Comparison of ENCODE assay signal across 9 mouse cellular contexts in the genomic region with DNA sequence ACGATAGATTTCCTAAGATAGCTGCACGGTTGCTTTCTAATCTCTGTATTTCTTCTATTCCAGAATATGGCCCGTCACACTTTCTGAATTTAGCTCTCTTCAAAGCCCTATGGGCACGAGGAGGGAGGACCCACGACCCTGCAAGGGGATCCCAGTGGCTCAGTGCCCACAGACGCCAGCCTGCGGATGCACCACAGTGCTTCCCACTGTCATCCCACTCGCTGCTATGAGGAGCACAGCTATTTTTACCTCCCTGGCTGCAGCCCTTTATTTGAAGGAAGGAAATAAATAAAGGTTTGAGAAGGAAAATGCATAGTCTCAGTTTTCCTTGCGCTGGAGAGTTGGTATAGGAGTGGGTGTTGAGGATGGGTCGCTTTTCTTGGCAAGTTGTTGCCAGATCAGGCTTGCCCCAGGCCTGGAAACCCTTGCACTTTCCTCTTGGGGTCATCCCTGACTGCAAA. TPM values are rescaled to one million over a fixed set of nuclear protein-coding genes. Genes with fewer than 3 reads are reported as not detected.
DNase-seq lines count a peak whose midpoint lies in the region; ATAC-seq and TF ChIP-seq lines count a peak whose summit lies in the region.
"Had no signal": no experiment of that assay in that cellular context is flagged by ENCODE, and none has a peak within 500 bp of the region (broad histone marks: within the 10 kb centered on the region; RNA-seq: fewer than 3 reads in every experiment).

No protein-coding gene starts in this region.

- peak overlapping the region; percentile 98 for H3K4me2 ChIP-seq in embryonic facial prominence, embryonic 14.5 days (ENCODE audit: low read depth, low read length)
- peak overlapping the region; percentile 86 for H3K4me2 ChIP-seq in intestine, postnatal 0 days (replicated peaks; ENCODE audit: low read depth)
- peak overlapping the region; percentile 92 for H3K4me2 ChIP-seq in midbrain, embryonic 15.5 days

- WGBS in embryonic facial prominence, embryonic 14.5 days: 57% methylated on average over 10 of the region's 10 CpGs
- 67% methylated on average over 10 of the region's 10 CpGs for WGBS in intestine, postnatal 0 days
- 51% methylated on average over 10 of the region's 10 CpGs for WGBS in midbrain, embryonic 15.5 days

- H3K4me3 ChIP-seq in embryonic facial prominence, embryonic 14.5 days (ENCODE audit: low read depth, low read length): peak overlapping the region; percentile 73
- peak overlapping the region; percentile 49; the same call in 1 of the 2 replicates for H3K4me3 ChIP-seq in intestine, postnatal 0 days (ENCODE audit: low read depth, low read length)
- peak overlapping the region; percentile 94 for H3K4me3 ChIP-seq in midbrain, embryonic 15.5 days

- no peak overlapping the region for H3K27ac ChIP-seq in embryonic facial prominence, embryonic 14.5 days (replicated peaks; ENCODE audit: low read depth, low read length)
- no peak overlapping the region for H3K27ac ChIP-seq in intestine, postnatal 0 days (ENCODE audit: low read depth, low read length)
- peak overlapping the region; percentile 82 for H3K27ac ChIP-seq in midbrain, embryonic 15.5 days

- TF ChIP-seq CTCF in intestine, postnatal 0 days (IDR thresholded peaks at IDR 0.05; ENCODE audit: low read depth): no peak

- no peaks in the 10 kb centered on the region for H3K9me3 ChIP-seq in embryonic facial prominence, embryonic 14.5 days (ENCODE audit: control insufficient read depth, low read length)
- H3K9me3 ChIP-seq in intestine, postnatal 0 days (ENCODE audit: control insufficient read depth): no peaks in the 10 kb centered on the region
- no peaks in the 10 kb centered on the region for H3K9me3 ChIP-seq in midbrain, embryonic 15.5 days

- DNase-seq in layer of hippocampus, adult 11-12 months (ENCODE audit: low spot score): peak; percentile 42
- no peak for DNase-seq in layer of hippocampus, adult 8-10 months (ENCODE audit: low spot score in 2 of 2)
- DNase-seq in embryonic facial prominence, embryonic 14.5 days (ENCODE audit: low spot score): no peak
- no peak for DNase-seq in thymus, postnatal 25 days
- no peak for DNase-seq in ovary, postnatal 14 days (ENCODE audit: low spot score)
- DNase-seq in kidney, adult 18-20 months: no peak

- no peaks in the 10 kb centered on the region for H3K36me3 ChIP-seq in embryonic facial prominence, embryonic 14.5 days (ENCODE audit: control insufficient read depth, insufficient read depth, low read length)
- no peaks in the 10 kb centered on the region for H3K36me3 ChIP-seq in intestine, postnatal 0 days (ENCODE audit: control insufficient read depth, insufficient read depth)
- no peaks in the 10 kb centered on the region for H3K36me3 ChIP-seq in midbrain, embryonic 15.5 days (replicated peaks)

- H3K4me1 ChIP-seq in embryonic facial prominence, embryonic 14.5 days (ENCODE audit: control insufficient read depth, insufficient read depth, low read length): no peaks in the 10 kb centered on the region
- H3K4me1 ChIP-seq in intestine, postnatal 0 days (replicated peaks; ENCODE audit: control insufficient read depth, insufficient read depth, low read length): no peaks in the 10 kb centered on the region
- peaks cover 9% of the 10 kb centered on the region for H3K4me1 ChIP-seq in midbrain, embryonic 15.5 days

- ATAC-seq in embryonic facial prominence, embryonic 14.5 days (ENCODE audit: low read depth): 0 out of 2 replicates have a peak, but pooled peaks have one; percentile 2
- no peak for ATAC-seq in intestine, postnatal 0 days
- ATAC-seq in midbrain, embryonic 15.5 days (replicated peaks): peak; percentile 60
- ATAC-seq: Patski had no signal

- peaks cover 11% of the 10 kb centered on the region; the same call in 1 of the 2 replicates for H3K27me3 ChIP-seq in embryonic facial prominence, embryonic 14.5 days (replicated peaks; ENCODE audit: control insufficient read depth, insufficient read depth, low read length)
- peaks cover 25% of the 10 kb centered on the region for H3K27me3 ChIP-seq in intestine, postnatal 0 days (replicated peaks; ENCODE audit: control insufficient read depth, insufficient read depth, low read length)
- H3K27me3 ChIP-seq in midbrain, embryonic 15.5 days (replicated peaks): no peaks in the 10 kb centered on the region

- H3K9ac ChIP-seq in embryonic facial prominence, embryonic 14.5 days (ENCODE audit: low read depth, low read length): peak overlapping the region; percentile 72; the same call in 1 of the 2 replicates
- no peak overlapping the region for H3K9ac ChIP-seq in intestine, postnatal 0 days (ENCODE audit: low read depth, low read length)
- H3K9ac ChIP-seq in midbrain, embryonic 15.5 days: peak overlapping the region; percentile 79

RNA-seq across cellular contexts. Expression of a gene that starts 0.5 kb away (rescaled TPM):
- total RNA-seq in layer of hippocampus, adult 8-10 months (2022): 100 to 1,000 TPM; 136 to 152 (median 147) TPM
- 8.7 and 9.3 TPM in 2 replicates for polyA plus RNA-seq in embryonic facial prominence, embryonic 14.5 days (2014; fragmentation: Nextera tagmentation; extraction: Ambion mirVana)
- polyA plus RNA-seq in intestine, postnatal 0 days (2015; fragmentation: Nextera tagmentation; extraction: Ambion mirVana): 1.2 and 1.3 TPM in 2 replicates
- 14.3 and 14.4 TPM in 2 replicates for polyA plus RNA-seq in midbrain, embryonic 15.5 days (2015; fragmentation: Nextera tagmentation; extraction: Ambion mirVana)
- polyA plus RNA-seq: Patski had no signal
